Mouse (Mus musculus) kidney, adult 11 months (tissue): Measurements from ENCODE around the gene Ush1c.

Experiments
- DNase-seq: peaks from one replicate; pipeline ENCODE4 v3.0.0; 2022

Ush1c gene

GRCm38 (mm10) chr7:46238346-46238745 is at the start of gene Ush1c:
Ush1c (minus strand) TSS chr7:46238503.
- DNase-seq = peak; percentile 79

DNA sequence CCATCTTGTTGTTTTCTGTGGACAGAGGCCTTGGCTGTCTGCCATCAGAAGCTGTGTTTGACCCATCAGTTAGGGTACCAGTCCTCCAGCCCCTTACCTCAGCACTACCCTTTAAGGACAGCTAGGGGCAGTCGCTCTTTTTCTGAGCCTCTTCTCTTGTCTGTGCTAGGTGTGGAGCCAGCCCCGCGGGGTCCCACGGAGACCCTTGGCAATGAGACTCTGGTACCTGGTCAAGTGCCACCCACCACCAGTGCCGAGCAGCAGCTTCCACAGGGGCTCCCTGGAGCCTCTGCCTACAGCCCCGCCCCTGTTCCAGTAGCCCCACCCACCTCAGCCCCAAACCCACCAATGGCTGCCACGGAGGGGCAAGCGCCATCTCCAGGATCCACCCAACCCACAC is 48.7 kb upstream of the Ush1c start:
- no peak for DNase-seq

DNA sequence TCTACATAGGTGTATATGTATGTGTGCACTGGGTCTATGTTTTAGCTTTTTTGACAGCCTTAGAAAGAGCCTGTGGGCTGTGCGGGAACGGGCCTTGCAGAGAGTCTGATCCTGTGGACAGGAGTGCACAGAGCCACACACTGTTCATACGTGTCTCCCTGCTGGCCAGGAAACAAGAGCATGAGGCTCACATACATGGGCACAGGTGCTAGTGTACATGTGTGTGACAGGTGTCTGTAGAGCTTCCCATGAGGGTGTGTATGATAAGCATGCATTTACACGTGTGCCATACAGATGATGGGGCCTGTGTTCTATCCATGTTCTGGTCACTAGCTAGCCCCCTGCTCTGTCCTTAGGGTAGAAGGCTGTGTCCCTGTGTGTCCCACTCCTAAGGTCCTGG is 48.1 kb upstream of the Ush1c start:
- DNase-seq = no peak

- no peak for DNase-seq
These were observed 47.0 kb upstream of the Ush1c start for GRCm38 (mm10) chr7:46285161-46285839.

DNA sequence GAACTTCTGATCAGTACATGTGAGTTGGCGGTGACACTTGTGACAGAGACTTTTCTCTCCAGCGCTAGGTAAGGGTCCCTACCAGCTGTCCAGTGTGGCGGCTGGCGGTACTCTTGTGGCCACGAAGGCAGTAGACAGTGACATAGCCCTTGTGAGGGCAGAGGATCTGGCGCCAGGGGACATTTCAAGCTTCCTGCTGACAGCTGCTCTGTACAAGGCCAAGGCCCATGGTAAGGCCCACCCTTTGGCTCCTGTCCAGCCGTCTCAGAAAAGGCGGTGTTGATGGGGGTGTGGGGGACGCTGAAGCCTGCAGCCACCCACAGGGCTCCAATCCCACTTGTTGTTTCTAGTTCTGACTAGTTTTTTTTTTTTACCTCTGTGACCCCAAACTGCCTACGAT is 45.4 kb upstream of the Ush1c start:
- no peak for DNase-seq

- no peak for DNase-seq
These were observed 44.0 kb upstream of the Ush1c start for GRCm38 (mm10) chr7:46282276-46282675.

DNA sequence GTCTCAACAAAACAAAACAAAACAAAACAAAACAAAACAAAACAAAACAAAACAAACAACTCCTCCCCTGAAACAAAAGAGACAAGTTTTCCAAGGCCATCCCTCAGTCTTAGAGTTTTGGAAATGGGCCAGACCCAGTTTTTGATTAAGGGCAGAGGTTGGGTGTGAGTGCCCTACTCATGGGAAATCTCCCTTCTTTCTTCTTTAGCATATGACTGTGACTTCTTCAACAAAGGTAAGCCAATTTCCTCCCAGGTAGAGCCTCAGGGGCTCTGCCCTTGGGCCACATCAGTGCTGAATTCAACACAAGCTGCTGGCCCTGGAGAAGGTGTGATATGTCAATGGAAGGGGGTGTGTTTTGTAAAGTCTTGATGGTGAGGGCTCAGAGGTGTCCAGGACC is 42.6 kb upstream of the Ush1c start:
- DNase-seq = no peak

DNA sequence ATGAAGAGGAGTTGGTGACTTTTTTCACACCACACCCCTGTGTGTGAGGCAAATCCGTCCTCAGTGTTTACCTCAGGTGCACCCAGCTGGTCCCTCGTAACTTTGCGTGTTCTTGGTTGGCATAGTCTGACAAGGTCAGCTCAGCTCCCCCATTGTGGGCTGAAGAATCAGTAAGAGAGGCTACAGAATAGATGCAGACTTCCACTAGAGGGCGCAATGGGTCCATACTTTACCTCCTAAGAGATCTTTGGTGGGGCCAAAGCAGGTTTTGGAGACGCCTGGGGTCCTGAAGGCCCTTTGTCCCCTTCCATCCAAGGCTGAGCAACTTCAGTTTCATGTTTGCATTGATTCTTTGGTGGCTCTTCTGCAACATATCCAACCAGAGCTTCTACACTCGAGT is 41.6 kb upstream of the Ush1c start:
- DNase-seq = no peak

DNA sequence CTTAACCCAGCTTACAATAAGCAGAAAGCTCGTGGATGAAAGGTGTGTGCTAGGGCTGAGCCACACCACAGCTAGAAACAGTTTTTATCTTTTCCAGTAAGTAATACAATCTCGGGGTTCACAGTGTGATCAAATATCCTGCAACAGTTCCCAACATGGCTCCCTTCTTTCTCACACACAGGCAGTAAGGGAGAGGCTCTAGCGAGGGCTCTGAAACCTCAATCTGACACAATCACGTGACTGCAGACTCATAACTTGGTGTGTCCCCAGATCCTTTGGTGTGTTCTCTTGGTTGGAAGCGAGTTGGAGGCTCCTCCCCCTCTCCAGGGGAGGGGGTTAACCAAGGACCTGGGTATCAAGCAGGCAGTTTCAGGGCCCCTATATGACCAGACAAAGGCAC is 37.9 kb upstream of the Ush1c start:
- DNase-seq = no peak

GRCm38 (mm10) chr7:46251841-46252240 is 13.5 kb upstream of the Ush1c start:
- DNase-seq = no peak

GRCm38 (mm10) chr7:46247606-46248005 is 9.3 kb upstream of the Ush1c start:
- no peak for DNase-seq

DNA sequence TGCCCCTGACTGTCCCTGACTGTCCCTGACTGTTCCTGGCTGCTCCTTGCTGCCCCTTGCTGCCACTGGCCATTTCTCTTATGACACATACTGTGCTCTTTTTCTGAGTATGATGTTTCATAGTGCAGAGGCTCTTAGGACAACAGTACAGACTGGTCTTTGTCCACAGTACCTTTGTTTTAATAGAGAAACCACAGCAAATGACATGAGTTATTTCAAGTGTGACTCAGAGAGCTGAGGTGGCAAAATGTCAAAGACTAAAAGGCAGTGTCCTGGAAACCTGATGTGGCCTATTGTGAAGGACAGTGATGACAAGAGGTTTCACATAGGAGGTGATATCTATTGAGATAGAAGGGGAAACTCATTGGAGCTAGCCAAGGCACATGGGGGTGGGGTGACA is 8.6 kb upstream of the Ush1c start:
- DNase-seq = no peak

DNA sequence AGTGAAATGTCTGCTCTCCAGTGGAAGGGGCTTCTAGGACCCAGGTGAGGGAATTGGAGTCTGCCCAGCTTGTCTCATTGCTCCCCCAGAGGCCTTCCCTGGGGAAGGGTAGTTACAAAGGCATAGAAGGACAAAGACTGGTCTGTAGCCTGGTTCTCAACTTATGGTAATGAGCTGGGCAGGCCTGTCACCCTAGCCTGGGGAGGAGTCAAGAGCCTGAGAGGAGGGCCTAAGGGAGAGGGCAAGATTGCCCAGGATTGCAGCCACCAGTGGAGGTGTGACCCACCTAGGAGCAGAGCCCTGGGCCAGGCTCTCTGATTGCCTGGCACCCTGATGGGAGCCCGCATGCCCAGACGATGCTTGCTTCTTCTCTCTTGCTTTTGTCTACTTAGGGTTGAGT is 2.4 kb upstream of the Ush1c start, which contains the start of gene Otog:
Gene Otog (plus strand): TSS at position 292 of the 400 bp plus-strand sequence.
- no peak for DNase-seq

- no peak for DNase-seq
These were observed 1.8 kb upstream of the Ush1c start for GRCm38 (mm10) chr7:46240091-46240490.

DNA sequence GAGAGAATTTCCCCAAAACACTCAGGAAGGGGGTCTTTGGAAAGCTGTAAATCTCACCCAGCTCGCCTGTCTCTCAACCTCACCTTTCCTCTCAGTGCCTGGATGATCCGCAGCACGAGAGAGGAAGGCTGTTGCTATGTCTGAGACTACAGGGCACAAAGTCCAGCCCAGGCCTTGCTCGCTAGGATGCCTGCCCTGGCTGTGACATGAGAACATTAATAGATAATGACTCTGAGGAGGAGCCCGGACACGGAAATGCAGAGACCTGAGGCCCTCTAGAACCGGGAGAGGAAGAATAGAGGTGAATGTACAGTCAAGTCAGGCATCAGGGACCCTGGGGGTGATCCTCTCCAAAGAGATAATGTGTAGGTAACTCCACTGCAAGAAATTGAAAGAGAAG is 1.1 kb downstream of the Ush1c start:
- DNase-seq = peak; percentile 80

GRCm38 (mm10) chr7:46236363-46236762 is 1.9 kb downstream of the Ush1c start:
- DNase-seq = peak; percentile 67

- DNase-seq = no peak
These were observed 2.4 kb downstream of the Ush1c start for GRCm38 (mm10) chr7:46235948-46236347.

- DNase-seq = no peak
These were observed 11.4 kb downstream of the Ush1c start for GRCm38 (mm10) chr7:46226936-46227335.

- no peak for DNase-seq
These were observed 12.1 kb downstream of the Ush1c start for GRCm38 (mm10) chr7:46226253-46226652.

- no peak for DNase-seq
These were observed 17.6 kb downstream of the Ush1c start for GRCm38 (mm10) chr7:46220591-46221129.

DNA sequence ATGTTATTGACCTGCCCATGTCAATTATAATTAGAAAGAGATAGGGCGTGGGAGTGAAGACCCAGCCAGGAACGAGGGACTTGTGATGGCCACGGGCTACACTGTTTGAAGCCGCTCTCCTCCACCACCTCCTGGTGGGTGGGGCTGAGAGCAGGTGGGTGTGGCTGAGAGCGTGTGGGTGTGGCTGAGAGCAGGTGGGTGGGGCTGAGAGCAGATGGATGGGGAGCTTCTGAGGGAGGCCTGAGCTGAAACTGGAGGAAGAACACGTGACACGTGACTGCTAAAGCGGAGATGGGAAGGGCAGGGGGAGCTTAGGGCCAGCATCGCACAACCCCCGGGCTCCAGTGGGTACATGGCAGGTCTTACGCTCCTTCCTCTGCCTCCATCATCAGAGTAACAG is 19.9 kb downstream of the Ush1c start:
- DNase-seq = no peak

GRCm38 (mm10) chr7:46216481-46216880 is 21.8 kb downstream of the Ush1c start:
- no peak for DNase-seq

DNA sequence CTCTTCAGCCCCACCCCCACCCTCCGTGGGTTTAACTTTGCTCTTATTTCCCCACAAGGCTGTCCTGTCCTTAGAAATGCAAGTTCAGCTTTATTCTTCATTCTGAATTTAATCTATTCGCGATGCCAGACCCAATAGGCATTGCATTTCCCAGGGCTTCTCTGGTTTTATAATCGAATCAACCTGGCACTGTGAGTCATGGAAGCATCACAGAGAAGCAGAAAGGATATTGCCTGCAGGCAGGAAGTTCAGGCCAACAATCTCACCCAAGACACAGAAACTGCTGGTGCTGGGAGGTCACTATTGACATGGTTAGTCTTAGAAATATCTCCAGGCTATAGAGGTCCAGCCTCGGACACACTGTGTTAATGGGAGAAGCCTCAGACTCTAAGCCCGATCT is 28.0 kb downstream of the Ush1c start:
- DNase-seq = no peak

GRCm38 (mm10) chr7:46208131-46208530 is 30.2 kb downstream of the Ush1c start:
- DNase-seq = no peak

- DNase-seq = no peak
These were observed 33.5 kb downstream of the Ush1c start for GRCm38 (mm10) chr7:46204775-46205174.
